Comparison of ENCODE assay signal across 8 mouse cellular contexts in genomic region chr17:35993675-35994074, GRCm38 (mm10). TPM values are rescaled to one million over a fixed set of nuclear protein-coding genes. Genes with fewer than 3 reads are reported as not detected.
DNase-seq lines count a peak whose midpoint lies in the region; ATAC-seq lines count a peak whose summit lies in the region.

No protein-coding gene starts in this region.

- ATAC-seq in embryonic facial prominence, embryonic 13.5 days (ENCODE audit: insufficient number of reproducible peaks, insufficient read depth, low FRiP score, low TSS enrichment, low read depth), result peak; percentile 73
- ATAC-seq in monocyte, adult 5-6 weeks (replicated peaks; ENCODE audit: insufficient number of reproducible peaks, low FRiP score, low TSS enrichment, poor library complexity, severe bottlenecking), result peak; percentile 61

- H3K4me2 ChIP-seq in embryonic facial prominence, embryonic 13.5 days, result peak overlapping the region; percentile 79

- H3K4me3 ChIP-seq in embryonic facial prominence, embryonic 13.5 days, result peak overlapping the region; percentile 62; the same call in 1 of the 2 replicates

- H3K27ac ChIP-seq in embryonic facial prominence, embryonic 13.5 days, result no peak overlapping the region

- H3K4me1 ChIP-seq in embryonic facial prominence, embryonic 13.5 days, result peaks cover 19% of the 10 kb centered on the region

- H3K9ac ChIP-seq in embryonic facial prominence, embryonic 13.5 days, result no peak overlapping the region

- DNase-seq in 3T3-L1 (ENCODE audit: low read depth, low spot score) (peak; percentile 87), liver (peak; percentile 86)
- DNase-seq in adrenal gland, postnatal 36 days, result peak; percentile 82 to 86
- peak; percentile 73 for DNase-seq in heart, adult 8-10 months (ENCODE audit: low spot score)
- DNase-seq in kidney, adult 8-10 months, result peak; percentile 52 to 72
- DNase-seq in spleen, postnatal 36 days (ENCODE audit: low spot score in 2 of 2), result peak; percentile 71 to 72

- H3K27me3 ChIP-seq in embryonic facial prominence, embryonic 13.5 days, result no peaks in the 10 kb centered on the region

- no peaks in the 10 kb centered on the region for H3K9me3 ChIP-seq in embryonic facial prominence, embryonic 13.5 days

- H3K36me3 ChIP-seq in embryonic facial prominence, embryonic 13.5 days, result peaks cover 13% of the 10 kb centered on the region

- 9% methylated on average over 17 of the region's 17 CpGs for WGBS in embryonic facial prominence, embryonic 13.5 days

RNA-seq across cellular contexts. Expression of gene Prr3, which starts 13.6 kb away (rescaled TPM):
- 10 to 100 TPM; 18.3 to 19.1 TPM for total RNA-seq in adrenal gland, postnatal 36 days (2021)
- 44.4 and 56.9 TPM in 2 replicates for polyA plus RNA-seq in embryonic facial prominence, embryonic 13.5 days (2015; fragmentation: Nextera tagmentation; extraction: Ambion mirVana)
- 1 to 10 TPM; 2.0 to 4.0 (median 2.9) TPM for total RNA-seq in heart, adult 8-10 months (2022)
- total RNA-seq in monocyte, adult 5-6 weeks (2017), result 14.8 to 25.6 TPM (median 22.1 TPM) in 3 replicates

RNA-seq across cellular contexts. Expression of gene Gnl1, which starts 14.0 kb away (rescaled TPM):
- total RNA-seq in adrenal gland, postnatal 36 days (2021), result 10 to 100 TPM; 51.2 to 54.4 TPM
- polyA plus RNA-seq in embryonic facial prominence, embryonic 13.5 days (2015; fragmentation: Nextera tagmentation; extraction: Ambion mirVana), result 56.3 and 64.8 TPM in 2 replicates
- 10 to 100 TPM; 32.1 to 41.0 (median 35.1) TPM for total RNA-seq in heart, adult 8-10 months (2022)
- 23.0 to 44.8 TPM (median 31.8 TPM) in 3 replicates for total RNA-seq in monocyte, adult 5-6 weeks (2017)

RNA-seq across cellular contexts. Expression of gene Abcf1, which starts 24.1 kb away (rescaled TPM):
- total RNA-seq in adrenal gland, postnatal 36 days (2021), result 10 to 100 TPM; 90.0 to 96.2 TPM
- polyA plus RNA-seq in embryonic facial prominence, embryonic 13.5 days (2015; fragmentation: Nextera tagmentation; extraction: Ambion mirVana), result 109 and 110 TPM in 2 replicates
- total RNA-seq in heart, adult 8-10 months (2022), result 10 to 100 TPM; 70.8 to 76.2 (median 72.2) TPM
- total RNA-seq in monocyte, adult 5-6 weeks (2017), result 177 to 254 TPM (median 221 TPM) in 3 replicates

RNA-seq across cellular contexts. Expression of gene H2-T24, which starts 26.7 kb away (rescaled TPM):
- total RNA-seq in adrenal gland, postnatal 36 days (2021), result 1 to 10 TPM; 6.5 to 9.3 TPM
- polyA plus RNA-seq in embryonic facial prominence, embryonic 13.5 days (2015; fragmentation: Nextera tagmentation; extraction: Ambion mirVana), result 3.9 and 4.3 TPM in 2 replicates
- total RNA-seq in heart, adult 8-10 months (2022), result 1 to 10 TPM; 6.1 to 7.4 (median 7.1) TPM
- 59.4 to 98.9 TPM (median 63.8 TPM) in 3 replicates for total RNA-seq in monocyte, adult 5-6 weeks (2017)

RNA-seq across cellular contexts. Expression of gene H2-T23, which starts 39.0 kb away (rescaled TPM):
- total RNA-seq in adrenal gland, postnatal 36 days (2021), result 10 to 100 TPM; 57.8 to 68.4 TPM
- 18.8 and 21.6 TPM in 2 replicates for polyA plus RNA-seq in embryonic facial prominence, embryonic 13.5 days (2015; fragmentation: Nextera tagmentation; extraction: Ambion mirVana)
- total RNA-seq in heart, adult 8-10 months (2022), result 10 to 100 TPM; 26.8 to 28.5 (median 27.9) TPM
- total RNA-seq in monocyte, adult 5-6 weeks (2017), result 372 to 405 TPM (median 385 TPM) in 3 replicates
